Mouse (Mus musculus): ENCODE results near the gene Ctsa.

DNA sequence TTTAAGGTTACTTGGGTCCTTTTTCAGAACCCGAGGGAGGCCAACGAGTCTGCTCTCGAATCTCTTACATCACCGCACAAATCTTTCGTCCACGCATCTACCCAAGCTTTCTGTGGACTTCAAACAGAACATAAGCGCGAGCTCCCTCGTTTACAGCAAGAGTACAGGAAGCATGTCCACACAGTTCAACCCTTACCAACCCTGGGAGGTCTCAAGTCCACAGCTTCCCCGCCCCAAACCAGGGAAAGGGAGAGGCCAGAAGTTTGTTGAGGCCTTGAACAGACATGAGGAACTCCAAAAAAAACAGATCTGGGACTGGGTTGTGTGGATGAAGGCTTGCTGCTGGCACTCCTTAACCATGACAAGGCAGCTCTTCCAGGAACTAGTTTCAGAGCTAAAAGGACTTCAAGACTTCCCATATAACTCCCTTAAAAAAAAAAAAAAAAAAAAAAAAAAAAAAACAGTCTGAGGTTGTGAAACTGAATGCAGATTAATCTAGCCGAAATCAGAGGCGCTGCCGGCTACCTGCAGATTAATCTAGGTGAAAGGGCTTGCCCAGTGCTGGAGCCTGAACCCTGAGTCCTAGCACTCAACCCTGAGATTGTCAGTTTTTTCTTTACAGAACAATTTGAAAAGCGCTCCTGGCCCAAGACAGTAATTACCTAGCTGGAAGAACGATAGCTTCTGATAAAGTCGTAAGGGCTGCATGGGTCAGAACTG is 29.3 kb upstream of the Ctsa start:
- no peak for TF ChIP-seq CTCF (IDR thresholded peaks at IDR 0.05; ENCODE audit: control insufficient read depth, insufficient read depth, insufficient replicate concordance, low read depth, low read length)
- TF ChIP-seq POLR2A (IDR thresholded peaks at IDR 0.05; ENCODE audit: control insufficient read depth, low read depth, low read length): no peak
